Mouse (Mus musculus): ENCODE measurements around the gene Glce.

Gene Glce

DNA sequence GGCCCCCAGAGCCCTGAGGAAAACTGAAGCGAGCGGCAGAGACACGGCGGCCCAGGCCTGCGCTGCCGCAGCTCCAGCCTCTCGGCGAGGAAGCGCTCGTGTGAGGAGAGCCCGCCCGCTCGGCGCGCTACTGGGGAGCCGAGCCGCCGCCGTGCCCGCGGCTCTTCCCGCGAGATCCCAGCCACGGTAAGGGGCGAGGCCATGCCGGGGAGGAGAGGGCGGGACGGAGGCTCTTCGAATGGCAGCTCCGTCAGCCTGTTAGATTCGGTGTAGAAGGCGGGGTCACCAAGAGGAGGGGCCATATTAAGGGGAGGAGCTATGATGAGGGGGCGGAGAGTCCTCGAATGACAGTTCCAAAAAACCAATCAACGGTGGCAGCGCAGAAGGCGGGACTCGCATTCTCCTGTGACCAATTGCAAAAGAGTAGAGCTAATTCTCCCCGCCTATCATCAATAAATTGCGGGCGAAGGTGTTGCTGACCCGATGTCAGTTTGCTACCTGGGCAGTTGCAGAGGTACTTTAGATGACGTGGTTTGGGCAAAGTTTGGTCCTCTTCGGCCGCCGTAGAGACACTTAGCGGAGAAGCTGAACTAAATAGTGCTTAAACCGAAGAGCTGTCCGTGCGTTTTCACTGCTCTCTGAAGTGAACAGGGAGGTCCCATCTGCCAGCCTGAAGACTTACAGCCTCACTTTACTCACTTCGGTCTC, at the start of gene Glce:
Gene Glce (minus strand): TSS at position 148 of the 708 bp plus-strand sequence.
- peak; percentile 99 for DNase-seq (ENCODE audit: low spot score)

DNA sequence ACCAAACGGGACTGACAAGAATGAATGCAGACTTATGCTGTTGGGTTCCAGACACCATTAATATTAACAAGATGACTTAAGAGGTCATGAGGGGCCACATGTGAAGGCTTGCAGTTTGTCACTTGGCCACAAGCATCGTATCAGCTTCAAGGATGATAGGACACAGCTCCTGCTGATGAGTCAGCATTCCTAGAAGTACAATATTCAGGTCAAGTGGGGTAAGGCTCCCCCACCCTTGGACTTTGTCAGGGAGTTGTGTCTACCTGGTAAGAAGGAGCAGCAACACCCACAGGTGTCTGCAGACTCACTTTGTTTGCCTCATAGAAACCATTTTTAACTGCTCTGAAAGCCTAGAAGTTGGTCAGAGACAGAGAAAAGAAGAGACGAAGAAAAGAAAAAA, 49.8 kb upstream of the Glce start:
- no peak for DNase-seq (ENCODE audit: low spot score)

DNA sequence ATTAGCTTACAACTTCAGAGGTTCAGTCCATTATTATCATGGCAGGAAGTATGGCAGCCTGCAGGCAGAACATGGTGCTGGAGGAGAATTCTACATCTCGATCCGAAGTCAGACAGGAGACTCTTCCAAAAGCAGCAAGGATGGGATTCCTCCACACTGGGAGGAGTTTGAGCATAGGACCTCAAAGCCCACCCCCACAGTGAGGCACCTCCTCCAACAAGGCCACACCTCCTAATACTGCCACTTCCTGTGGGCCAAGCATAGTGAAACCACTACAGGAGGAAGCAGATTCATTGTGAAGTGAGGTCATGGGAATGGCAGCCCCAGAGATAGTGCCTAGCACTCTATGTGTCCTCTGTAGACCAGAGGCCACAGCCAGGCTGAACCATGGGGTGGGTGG, 48.5 kb upstream of the Glce start:
- no peak for DNase-seq (ENCODE audit: low spot score)

GRCm38 (mm10) chr9:62166621-62167020, 44.2 kb upstream of the Glce start:
- no peak for DNase-seq (ENCODE audit: low spot score)

DNA sequence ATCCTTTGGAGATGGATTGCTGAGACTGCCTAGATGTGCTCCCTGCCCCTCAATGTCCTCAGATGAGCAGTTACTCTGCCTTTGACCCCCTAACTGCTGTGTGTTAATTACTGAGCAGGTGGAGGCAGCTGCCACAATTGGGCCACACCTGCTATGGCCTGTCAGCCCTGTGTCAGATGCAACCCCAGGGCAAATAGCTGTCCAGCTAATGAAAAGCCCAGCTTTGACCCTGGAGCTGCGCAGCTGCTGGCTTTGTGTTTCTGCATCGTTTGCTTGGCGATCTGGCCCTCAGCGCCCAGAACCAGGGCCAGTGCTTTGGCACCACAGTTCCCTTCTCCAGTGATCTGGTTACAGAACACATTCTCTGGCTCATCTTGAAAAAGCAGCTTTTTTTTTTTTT, 43.7 kb upstream of the Glce start:
- no peak for DNase-seq (ENCODE audit: low spot score)

GRCm38 (mm10) chr9:62162889-62163291, 40.4 kb upstream of the Glce start:
- DNase-seq (ENCODE audit: low spot score) = no peak

DNA sequence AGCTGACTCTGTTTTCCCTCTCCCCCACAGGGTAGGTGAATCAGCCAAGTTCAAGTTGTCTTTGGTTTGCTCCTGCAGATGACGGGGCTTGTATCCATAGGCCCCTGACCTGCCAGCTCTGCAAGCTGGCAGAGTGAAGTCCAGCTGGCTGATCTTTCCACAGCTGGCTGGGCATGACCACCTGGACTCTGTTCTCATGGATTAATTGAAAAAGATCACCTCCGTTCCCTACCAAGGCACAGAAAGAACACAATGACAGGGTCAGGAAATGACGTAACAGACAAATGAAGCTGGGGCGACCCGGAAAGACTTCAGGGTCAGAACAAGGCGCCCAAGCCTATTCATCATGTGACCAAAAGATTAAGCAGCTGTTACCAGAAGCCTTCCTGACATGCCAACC, 38.3 kb upstream of the Glce start:
- no peak for DNase-seq (ENCODE audit: low spot score)

DNA sequence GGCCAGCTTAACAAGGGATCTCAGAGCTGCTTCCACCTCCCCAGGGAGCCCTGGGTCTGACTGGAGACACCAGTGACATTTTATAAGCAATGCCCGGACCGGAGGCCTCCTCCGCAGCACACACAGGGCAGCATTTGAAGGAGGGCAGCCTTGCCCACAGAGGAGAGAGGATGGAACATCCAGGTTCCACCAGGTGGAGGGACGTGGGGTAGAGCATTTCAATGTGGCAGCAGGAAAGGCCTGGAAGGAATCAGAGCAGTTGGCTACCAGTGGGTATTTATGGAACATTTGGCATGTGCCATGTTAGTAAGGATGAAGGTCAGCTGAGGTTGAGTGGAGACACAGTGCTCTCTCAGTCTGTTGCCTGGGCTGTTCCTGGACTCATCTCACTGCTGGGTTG, 36.3 kb upstream of the Glce start:
- no peak for DNase-seq (ENCODE audit: low spot score)

DNA sequence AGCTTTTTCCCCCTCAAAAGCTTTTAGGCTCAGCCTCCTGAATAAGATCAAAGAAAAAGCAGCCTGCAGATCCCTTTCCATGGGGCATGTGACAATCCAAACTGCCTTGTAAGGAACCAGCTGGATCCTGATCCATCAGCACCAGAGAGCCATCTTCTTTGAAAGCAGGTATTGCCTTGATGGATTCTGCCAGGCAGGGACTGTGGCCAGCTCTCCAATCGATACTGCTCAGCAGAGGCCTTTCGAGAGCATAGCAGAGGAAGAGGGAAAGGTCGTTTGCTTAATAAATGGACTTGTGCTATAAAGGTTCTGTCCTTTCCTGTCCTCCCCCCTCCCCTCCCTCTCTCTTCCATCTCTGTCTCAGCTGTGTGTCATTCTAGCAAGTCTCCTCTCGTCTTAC, 33.4 kb upstream of the Glce start:
- DNase-seq (ENCODE audit: low spot score) = no peak

- no peak for DNase-seq (ENCODE audit: low spot score)
Observed at GRCm38 (mm10) chr9:62155400-62155799, 32.9 kb upstream of the Glce start.

- DNase-seq (ENCODE audit: low spot score) = no peak
Observed at GRCm38 (mm10) chr9:62154956-62155355, 32.5 kb upstream of the Glce start.

- no peak for DNase-seq (ENCODE audit: low spot score)
Observed at GRCm38 (mm10) chr9:62154551-62154950, 32.1 kb upstream of the Glce start.

- no peak for DNase-seq (ENCODE audit: low spot score)
Observed at GRCm38 (mm10) chr9:62153263-62153662, 30.8 kb upstream of the Glce start.

DNA sequence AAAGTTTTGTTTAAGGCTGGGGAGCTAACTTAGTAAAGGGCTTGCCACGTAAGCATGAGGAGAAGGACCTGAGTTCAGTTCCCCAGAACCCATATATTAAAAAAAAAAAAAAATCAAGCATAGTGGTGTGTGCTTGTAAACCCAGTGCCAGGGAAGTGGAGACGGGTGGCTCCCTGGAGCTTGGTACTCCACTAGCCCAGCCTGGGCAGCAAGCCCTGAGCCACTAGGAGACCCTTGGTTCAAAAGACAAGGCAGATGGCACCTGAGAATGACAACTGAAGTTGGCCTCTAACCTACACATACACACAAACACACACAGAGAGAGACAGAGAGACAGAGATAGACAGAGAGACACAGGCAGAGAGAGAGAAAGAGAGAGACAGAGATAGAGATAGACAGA, 30.1 kb upstream of the Glce start:
- no peak for DNase-seq (ENCODE audit: low spot score)

DNA sequence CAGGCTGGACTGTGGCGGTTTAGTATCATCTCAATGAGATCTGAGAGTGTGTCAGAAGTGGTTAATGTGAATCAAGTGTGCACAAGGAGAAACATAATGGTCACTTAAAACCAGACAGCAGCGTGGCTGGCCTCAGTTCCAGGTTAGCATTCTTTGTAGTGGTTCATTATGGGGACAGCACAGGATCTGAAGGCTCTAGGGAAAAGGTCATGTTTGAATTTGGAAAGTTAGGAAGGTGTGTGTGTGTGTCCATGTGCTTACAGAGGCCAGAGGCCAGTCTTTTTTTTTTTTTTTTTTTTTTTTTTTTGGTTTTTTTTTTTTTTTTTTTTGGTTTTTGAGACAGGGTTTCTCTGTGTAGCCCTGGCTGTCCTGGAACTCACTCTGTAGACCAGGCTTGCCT, 22.7 kb upstream of the Glce start:
- DNase-seq (ENCODE audit: low spot score) = no peak

GRCm38 (mm10) chr9:62143428-62143827, 21.0 kb upstream of the Glce start:
- DNase-seq (ENCODE audit: low spot score) = no peak

- DNase-seq (ENCODE audit: low spot score) = no peak
Observed at GRCm38 (mm10) chr9:62139027-62139426, 16.6 kb upstream of the Glce start.

- DNase-seq (ENCODE audit: low spot score) = no peak
Observed at GRCm38 (mm10) chr9:62137259-62137658, 14.8 kb upstream of the Glce start.

DNA sequence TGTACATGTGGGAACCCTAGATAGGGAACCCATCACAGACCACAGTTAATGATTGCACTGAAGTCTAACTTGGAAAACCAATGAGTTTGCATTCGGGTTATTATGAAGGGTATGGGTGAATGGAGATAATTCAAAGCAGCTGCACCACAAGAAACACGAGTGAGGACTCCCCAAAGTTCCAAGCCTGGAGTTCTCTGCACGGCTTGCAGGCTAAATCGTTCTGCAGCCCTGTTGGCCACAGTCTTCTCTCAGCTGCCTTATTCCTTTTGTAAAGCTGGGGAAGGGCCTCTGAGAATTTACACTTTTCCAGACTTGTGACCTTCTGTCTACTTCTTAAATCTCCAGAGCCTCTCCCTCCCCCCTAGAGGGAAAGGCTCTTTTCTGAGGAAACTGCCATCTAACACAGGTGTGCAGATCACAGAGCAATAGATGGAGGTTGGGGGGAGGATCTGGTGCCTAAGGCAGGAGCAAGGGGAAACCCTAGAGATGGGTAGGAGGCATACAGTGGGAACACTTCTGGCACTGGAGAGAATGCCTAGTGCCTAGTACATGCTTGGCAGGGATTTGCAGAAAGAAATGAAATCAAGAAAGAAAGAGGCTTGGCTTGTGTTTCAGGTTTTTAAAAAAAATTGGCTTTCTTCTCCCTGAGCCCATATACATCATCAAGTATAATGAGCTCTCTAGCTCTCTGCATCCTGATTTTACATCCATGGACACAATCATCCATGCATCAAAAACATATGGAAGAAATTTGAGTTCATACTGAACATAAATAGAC, 9.7 kb upstream of the Glce start:
- no peak for DNase-seq (ENCODE audit: low spot score)

- no peak for DNase-seq (ENCODE audit: low spot score)
Observed at GRCm38 (mm10) chr9:62130746-62131145, 8.3 kb upstream of the Glce start.

DNA sequence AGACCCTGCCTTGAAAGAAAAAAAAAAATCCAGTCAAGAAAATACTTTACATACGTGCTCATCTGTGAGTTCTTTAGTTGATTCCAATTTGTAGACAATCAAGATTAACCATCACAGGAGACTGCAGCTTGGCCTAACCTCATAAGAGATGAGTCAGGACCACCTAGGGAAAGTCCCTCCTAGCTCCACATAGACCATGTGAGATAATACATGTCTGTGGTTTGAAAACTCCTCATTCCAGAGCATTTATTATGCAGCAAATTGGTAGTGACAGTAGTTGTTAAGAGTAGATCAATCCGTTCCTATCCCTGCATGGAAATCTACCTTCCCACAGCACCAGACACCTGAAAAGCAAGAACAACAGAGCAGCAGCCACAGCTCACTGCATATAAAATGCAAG, 5.6 kb upstream of the Glce start:
- DNase-seq (ENCODE audit: low spot score) = no peak

DNA sequence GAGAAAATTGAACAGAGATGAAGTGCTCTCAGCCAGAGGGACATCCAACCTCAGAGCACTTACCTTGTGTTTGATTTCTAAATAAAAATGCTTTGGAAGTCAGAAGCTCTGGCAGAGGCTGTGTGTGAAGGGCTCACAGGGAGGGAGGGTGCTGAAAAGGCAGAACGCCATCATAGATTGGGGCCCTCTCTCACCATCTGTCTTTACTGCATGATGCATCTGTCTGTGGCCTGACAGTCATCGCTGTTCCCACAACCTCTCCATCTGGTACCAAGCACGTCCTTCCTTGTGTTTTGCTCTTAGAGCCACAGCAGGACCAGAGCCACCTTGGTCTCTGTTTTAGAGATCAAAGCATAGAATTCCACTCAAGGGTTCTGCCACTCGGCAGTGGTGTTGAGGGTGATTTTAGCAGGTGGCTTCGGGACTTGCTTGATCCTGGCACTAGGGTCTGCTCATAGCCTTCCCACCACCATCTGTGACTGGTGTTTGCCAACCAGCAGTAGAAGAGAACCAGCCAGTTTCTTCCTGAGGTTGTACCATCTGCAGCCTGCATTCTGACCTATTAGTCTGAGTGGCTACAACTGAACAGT, 3.6 kb upstream of the Glce start:
- DNase-seq (ENCODE audit: low spot score) = no peak

GRCm38 (mm10) chr9:62124266-62124665, 1.8 kb upstream of the Glce start:
- DNase-seq (ENCODE audit: low spot score) = no peak
